Mouse (Mus musculus) MEL (cell line): ENCODE data around the gene Kcnk7. TPM values are rescaled to one million over a fixed set of nuclear protein-coding genes. Genes with fewer than 3 reads are reported as not detected.

Experiments
- DNase-seq: peaks from one replicate; pipeline ENCODE4 v3.0.0; 2011; ENCODE audit warnings: low read depth, low spot score
- H3K27ac ChIP-seq: 2 replicates; pipeline ENCODE4 v1.5.1; 2012; ENCODE audit warnings: low read depth, mild to moderate bottlenecking, control low read depth, low read length, moderate library complexity; ENCODE audit not compliant: control insufficient read depth
- H3K27me3 ChIP-seq, 2 experiments: fragments of 150-350 bp in 1 of 2; sonication (generic) in 1 of 2; 2 replicates each; pipeline ENCODE4 v1.6.1; 2012; ENCODE audit warnings: low read length in 2 of 2, mild to moderate bottlenecking in 2 of 2, improper control_type of control experiment in 1 of 2, moderate library complexity in 1 of 2; ENCODE audit not compliant: insufficient read depth in 2 of 2, control insufficient read depth in 1 of 2
- H3K36me3 ChIP-seq, 2 experiments: 2 replicates each; pipeline ENCODE4 v1.6.1; 2012 to 2014; ENCODE audit warnings: low read length in 2 of 2, improper control_type of control experiment in 1 of 2, inconsistent platforms in 1 of 2, mild to moderate bottlenecking in 1 of 2; ENCODE audit not compliant: insufficient read depth in 2 of 2, control insufficient read depth in 1 of 2
- H3K4me1 ChIP-seq, 2 experiments: fragments of 150-350 bp in 1 of 2; sonication (generic) in 1 of 2; 2 replicates each; pipeline ENCODE4 v1.6.1; 2012; ENCODE audit warnings: low read length in 2 of 2, improper control_type of control experiment in 1 of 2, mild to moderate bottlenecking in 1 of 2; ENCODE audit not compliant: insufficient read depth in 2 of 2, control insufficient read depth in 1 of 2
- H3K4me3 ChIP-seq, 2 experiments: fragments of 150-350 bp in 1 of 2; sonication (generic) in 1 of 2; 2 replicates each; pipeline ENCODE4 v1.5.1; 2012; ENCODE audit warnings: low read depth in 2 of 2, low read length in 2 of 2, mild to moderate bottlenecking in 2 of 2, moderate library complexity in 2 of 2, control low read depth in 1 of 2, improper control_type of control experiment in 1 of 2; ENCODE audit not compliant: control insufficient read depth in 1 of 2, insufficient read depth in 1 of 2
- H3K79me2 ChIP-seq: 2 replicates; pipeline ENCODE4 v1.6.1; 2012; ENCODE audit warnings: mild to moderate bottlenecking, low read length, moderate library complexity; ENCODE audit not compliant: control insufficient read depth, poor library complexity, insufficient read depth
- H3K9ac ChIP-seq: 2 replicates; pipeline ENCODE4 v1.6.1; 2012; ENCODE audit warnings: low read depth, mild to moderate bottlenecking, control low read depth, low read length, moderate library complexity; ENCODE audit not compliant: control insufficient read depth, poor library complexity, severe bottlenecking
- H3K9me3 ChIP-seq: fragments of 150-350 bp; sonication (generic); replicated peaks from 2 replicates; pipeline ENCODE4 v1.6.1; 2012; ENCODE audit warnings: mild to moderate bottlenecking, low read length, improper control_type of control experiment, moderate library complexity; ENCODE audit not compliant: insufficient read depth
- CTCF ChIP-seq, 3 experiments: IDR thresholded peaks in 2 of 3; conservative IDR thresholded peaks in 1 of 3; 2 replicates each; pipeline ENCODE4 v1.5.1; 2011 to 2012; ENCODE audit warnings: low read length in 3 of 3, low read depth in 2 of 3, mild to moderate bottlenecking in 2 of 3, improper control_type of control experiment in 1 of 3, inconsistent platforms in 1 of 3, mixed read lengths in 1 of 3, moderate library complexity in 1 of 3; ENCODE audit not compliant: control insufficient read depth in 1 of 3, insufficient read depth in 1 of 3, poor library complexity in 1 of 3, severe bottlenecking in 1 of 3
- E2F4 ChIP-seq: IDR thresholded peaks from 2 replicates; pipeline ENCODE4 v1.6.1; 2011; ENCODE audit warnings: low read depth, low read length, improper control_type of control experiment, borderline replicate concordance
- ELF1 ChIP-seq: IDR thresholded peaks from 2 replicates; pipeline ENCODE4 v1.6.1; 2014; ENCODE audit warnings: low read depth, mild to moderate bottlenecking, inconsistent platforms, low read length, improper control_type of control experiment, moderate library complexity
- EP300 ChIP-seq, 2 experiments: IDR thresholded peaks; 2 replicates each; pipeline ENCODE4 v1.6.1; 2011; ENCODE audit warnings: improper control_type of control experiment in 2 of 2, low read length in 2 of 2, low read depth in 1 of 2, mild to moderate bottlenecking in 1 of 2
- ETS1 ChIP-seq: IDR thresholded peaks from 2 replicates; pipeline ENCODE4 v1.6.1; 2012; ENCODE audit warnings: low read depth, mild to moderate bottlenecking, inconsistent platforms, low read length, improper control_type of control experiment, moderate library complexity
- HCFC1 ChIP-seq: IDR thresholded peaks from 2 replicates; pipeline ENCODE4 v1.6.1; 2012; ENCODE audit warnings: low read depth, mild to moderate bottlenecking, inconsistent platforms, low read length, improper control_type of control experiment, moderate library complexity
- JUND ChIP-seq: IDR thresholded peaks from 2 replicates; pipeline ENCODE4 v1.6.1; 2011; ENCODE audit warnings: low read depth, mild to moderate bottlenecking, improper control_type of control experiment, low read length
- KAT2A ChIP-seq: conservative IDR thresholded peaks from 2 replicates; pipeline ENCODE4 v1.6.1; 2012; ENCODE audit warnings: low read depth, low read length, improper control_type of control experiment, inconsistent platforms
- MAFK ChIP-seq: IDR thresholded peaks from 2 replicates; pipeline ENCODE4 v1.6.1; 2011; ENCODE audit warnings: low read depth, mild to moderate bottlenecking, low read length, improper control_type of control experiment, borderline replicate concordance
- MAZ ChIP-seq: IDR thresholded peaks from 2 replicates; pipeline ENCODE4 v1.6.1; 2012; ENCODE audit warnings: low read depth, mild to moderate bottlenecking, inconsistent platforms, low read length, improper control_type of control experiment
- MEF2A ChIP-seq: IDR thresholded peaks from 2 replicates; pipeline ENCODE4 v1.6.1; 2014; ENCODE audit warnings: low read depth, mild to moderate bottlenecking, inconsistent platforms, low read length, improper control_type of control experiment; ENCODE audit not compliant: poor library complexity, insufficient replicate concordance, severe bottlenecking; ENCODE audit errors: extremely low read depth
- MXI1 ChIP-seq: IDR thresholded peaks from 2 replicates; pipeline ENCODE4 v1.6.1; 2011; ENCODE audit warnings: mild to moderate bottlenecking, low read depth, low read length, improper control_type of control experiment
- MYB ChIP-seq: IDR thresholded peaks from 2 replicates; pipeline ENCODE4 v1.6.1; 2011; ENCODE audit warnings: mild to moderate bottlenecking, low read depth, low read length, improper control_type of control experiment
- NELFE ChIP-seq: IDR thresholded peaks from 2 replicates; pipeline ENCODE4 v1.6.1; 2011; ENCODE audit warnings: low read depth, low read length, improper control_type of control experiment
- POLR2A ChIP-seq, 2 experiments: IDR thresholded peaks; 2 replicates each; pipeline ENCODE4 v1.6.1; 2011 to 2012; ENCODE audit warnings: low read length in 2 of 2, mild to moderate bottlenecking in 2 of 2, control low read depth in 1 of 2, improper control_type of control experiment in 1 of 2, low read depth in 1 of 2, moderate library complexity in 1 of 2; ENCODE audit not compliant: control insufficient read depth in 1 of 2, insufficient read depth in 1 of 2, poor library complexity in 1 of 2
- POLR2AphosphoS5 ChIP-seq: IDR thresholded peaks from 2 replicates; pipeline ENCODE4 v1.6.1; 2012; ENCODE audit warnings: low read depth, borderline replicate concordance, mild to moderate bottlenecking, inconsistent platforms, low read length, moderate library complexity, mixed read lengths
- RAD21 ChIP-seq: IDR thresholded peaks from 2 replicates; pipeline ENCODE4 v1.6.1; 2011; ENCODE audit warnings: mild to moderate bottlenecking, low read depth, low read length, improper control_type of control experiment
- RCOR1 ChIP-seq: IDR thresholded peaks from 2 replicates; pipeline ENCODE4 v1.6.1; 2012; ENCODE audit warnings: low read depth, mild to moderate bottlenecking, inconsistent platforms, low read length, improper control_type of control experiment
- SIN3A ChIP-seq: IDR thresholded peaks from 2 replicates; pipeline ENCODE4 v1.6.1; 2012; ENCODE audit warnings: low read length, improper control_type of control experiment, inconsistent platforms
- SMC3 ChIP-seq: IDR thresholded peaks from 2 replicates; pipeline ENCODE4 v1.6.1; 2011; ENCODE audit warnings: low read depth, low read length, improper control_type of control experiment
- TCF12 ChIP-seq: IDR thresholded peaks from 2 replicates; pipeline ENCODE4 v1.6.1; 2014; ENCODE audit warnings: low read depth, mild to moderate bottlenecking, inconsistent platforms, low read length, improper control_type of control experiment, moderate library complexity
- USF2 ChIP-seq, 2 experiments: IDR thresholded peaks; 2 replicates each; pipeline ENCODE4 v1.6.1; 2011 to 2012; ENCODE audit warnings: improper control_type of control experiment in 2 of 2, low read length in 2 of 2, borderline replicate concordance in 1 of 2, inconsistent platforms in 1 of 2, low read depth in 1 of 2, mild to moderate bottlenecking in 1 of 2; ENCODE audit not compliant: insufficient read depth in 1 of 2
- ZC3H11A ChIP-seq: IDR thresholded peaks from 2 replicates; pipeline ENCODE4 v1.6.1; 2012; ENCODE audit warnings: low read depth, mild to moderate bottlenecking, inconsistent platforms, low read length, improper control_type of control experiment
- ZKSCAN1 ChIP-seq: IDR thresholded peaks from 2 replicates; pipeline ENCODE4 v1.6.1; 2012; ENCODE audit warnings: low read depth, mild to moderate bottlenecking, inconsistent platforms, low read length, improper control_type of control experiment, moderate library complexity
- ZMIZ1 ChIP-seq: IDR thresholded peaks from 2 replicates; pipeline ENCODE4 v1.6.1; 2012; ENCODE audit warnings: low read depth, mild to moderate bottlenecking, inconsistent platforms, low read length, improper control_type of control experiment, moderate library complexity
- polyA plus RNA-seq, 2 experiments: library from polyadenylated mRNA; stranded (reverse) in 1 of 2; unstranded in 1 of 2; fragments of >175 nt in 1 of 2; fragments of >200 nt in 1 of 2; gene quantifications; 2 replicates each; pipeline versions ENCODE4 v1.2.1 to v1.2.4; 2012; ENCODE audit warnings: low replicate concordance in 2 of 2, low read depth in 1 of 2; ENCODE audit not compliant: insufficient read length in 2 of 2, insufficient read depth in 1 of 2, missing spikeins in 1 of 2
- total RNA-seq: library from RNA; depleted of rRNA; stranded (reverse); fragments of 300-350 nt; gene quantifications from 2 replicates; pipeline ENCODE4 v1.2.3, GENCODE M21; 2012

Gene Kcnk7
- total and polyA plus RNA-seq, 3 experiments = 0.23 to 0.60 TPM; not detected in 1

DNA sequence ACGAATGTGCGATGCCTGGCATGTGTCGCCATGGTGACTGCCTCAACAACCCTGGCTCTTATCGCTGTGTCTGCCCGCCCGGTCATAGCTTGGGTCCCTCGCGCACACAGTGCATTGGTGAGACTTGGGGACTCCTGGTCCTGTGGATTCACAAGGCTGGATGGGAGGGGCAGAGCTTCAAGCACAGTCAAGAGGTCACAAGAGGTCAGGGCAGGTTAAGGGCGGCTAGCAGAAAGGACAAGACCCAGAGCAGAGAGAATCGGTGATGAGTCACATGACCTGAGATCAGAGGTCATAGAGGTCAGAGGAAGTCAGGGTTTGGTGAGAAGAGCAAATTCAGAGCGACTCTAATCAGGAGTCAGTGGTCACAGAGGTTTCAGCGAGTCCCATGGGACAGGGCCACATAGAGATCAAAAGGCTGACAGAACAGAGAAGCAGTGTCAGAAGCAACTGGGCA, 42.8 kb downstream of the Kcnk7 start:
- Histone ChIP-seq H3K27ac (no peak overlapping the region), H3K4me3 (no peak overlapping the region), H3K36me3 (no peaks in the 10 kb centered on the region), H3K9ac (no peak overlapping the region), H3K9me3 (no peaks in the 10 kb centered on the region), H3K79me2 (no peaks in the 10 kb centered on the region), H3K4me1 (peaks cover 0 to 4% of the 10 kb centered on the region in 2 experiments; a peak in 2 of 4 replicates), H3K27me3 (peaks cover 0 to 2% of the 10 kb centered on the region in 2 experiments; a peak in 1 of 4 replicates)
- TF ChIP-seq MXI1 = no peak
- TF ChIP-seq MEF2A = no peak
- TF ChIP-seq ZKSCAN1 = no peak
- no peak for TF ChIP-seq EP300 (IDR thresholded peaks at IDR 0.05; ENCODE audit: low read depth in 1 of 2, low read length in 2 of 2)
- no peak for TF ChIP-seq CTCF (IDR thresholded peaks at IDR 0.05 in 2 of 3, conservative IDR thresholded peaks at IDR 0.05 in 1 of 3; ENCODE audit: control insufficient read depth in 1 of 3, insufficient read depth in 1 of 3, low read depth in 2 of 3, low read length in 3 of 3, poor library complexity in 1 of 3, severe bottlenecking in 1 of 3)
- TF ChIP-seq TCF12 = no peak
- no peak for TF ChIP-seq MAFK
- no peak for TF ChIP-seq JUND
- no peak for TF ChIP-seq ZMIZ1
- TF ChIP-seq ZC3H11A = no peak
- peak; percentile 23 for DNase-seq

DNA sequence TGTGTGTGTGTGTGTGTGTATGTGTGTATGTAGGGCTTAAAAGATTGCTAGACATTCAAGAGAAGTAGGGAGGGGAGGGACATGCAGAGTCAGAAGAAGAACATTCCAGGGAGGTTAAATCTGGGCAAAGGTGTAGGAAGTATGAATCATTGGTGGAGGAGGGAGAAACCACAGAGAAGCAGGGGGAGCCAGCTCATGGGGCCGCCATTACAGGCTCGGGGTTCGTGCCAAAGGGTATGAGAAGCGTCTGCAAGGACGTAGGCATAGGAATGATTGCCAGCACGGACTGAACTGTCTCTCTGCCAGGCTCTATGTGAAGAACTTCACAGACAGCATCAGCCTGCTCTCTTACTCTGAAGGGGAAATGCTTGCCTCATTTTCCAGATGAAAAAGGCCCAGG, 45.3 kb downstream of the Kcnk7 start:
- no peaks in the 10 kb centered on the region for H3K36me3 ChIP-seq
- H3K4me3 ChIP-seq = no peak overlapping the region
- H3K9me3 ChIP-seq = no peaks in the 10 kb centered on the region
- peaks cover 0 to 4% of the 10 kb centered on the region in 2 experiments; a peak in 2 of 4 replicates for H3K4me1 ChIP-seq
- no peak overlapping the region for H3K9ac ChIP-seq
- no peak for TF ChIP-seq HCFC1
- no peak for TF ChIP-seq E2F4
- no peak for TF ChIP-seq EP300 (IDR thresholded peaks at IDR 0.05; ENCODE audit: low read depth in 1 of 2, low read length in 2 of 2)
- no peak for TF ChIP-seq MXI1
- no peak for TF ChIP-seq RCOR1
- no peak for TF ChIP-seq POLR2A (IDR thresholded peaks at IDR 0.05; ENCODE audit: control insufficient read depth in 1 of 2, insufficient read depth in 1 of 2, low read depth in 1 of 2, low read length in 2 of 2, poor library complexity in 1 of 2)
- no peak for TF ChIP-seq ELF1
- TF ChIP-seq SIN3A = no peak
- no peak for TF ChIP-seq MAFK
- TF ChIP-seq KAT2A = no peak
- TF ChIP-seq ZKSCAN1 = no peak
- TF ChIP-seq ETS1 = no peak
- no peak for TF ChIP-seq MAZ
- no peak for TF ChIP-seq POLR2AphosphoS5
- no peak for TF ChIP-seq USF2 (IDR thresholded peaks at IDR 0.05; ENCODE audit: borderline replicate concordance in 1 of 2, insufficient read depth in 1 of 2, low read depth in 1 of 2, low read length in 2 of 2)
- no peak for TF ChIP-seq RAD21
- no peak for TF ChIP-seq MYB
- no peak for TF ChIP-seq SMC3
- TF ChIP-seq NELFE = no peak
- no peaks in the 10 kb centered on the region for H3K27me3 ChIP-seq
- no peak overlapping the region for H3K27ac ChIP-seq
- no peaks in the 10 kb centered on the region for H3K79me2 ChIP-seq
- no peak for DNase-seq
